Mouse (Mus musculus) cortical plate, adult 2 months (tissue): Measurements from ENCODE around the gene App.

ENCODE experiments used
- CTCF ChIP-seq: fragments of 200-500 bp; IDR thresholded peaks from 2 replicates; pipeline ENCODE4 v1.5.1; 2011; ENCODE audit warnings: mild to moderate bottlenecking, control low read depth, low read length; ENCODE audit not compliant: insufficient read depth; ENCODE audit errors: extremely low read depth
- POLR2A ChIP-seq: fragments of 200-500 bp; IDR thresholded peaks from 2 replicates; pipeline ENCODE4 v1.6.1; 2011; ENCODE audit warnings: mild to moderate bottlenecking, low read length, control low read depth; ENCODE audit not compliant: insufficient read depth; ENCODE audit errors: extremely low read depth

- TF ChIP-seq CTCF = no peak
- no peak for TF ChIP-seq POLR2A
Observed at GRCm38 (mm10) chr16:85112254-85112653, 61.3 kb downstream of the App start.
